Mouse (Mus musculus) adrenal gland, adult 18-20 months (tissue): Measurements from ENCODE around the gene Cdk10. TPM values are rescaled to one million over a fixed set of nuclear protein-coding genes. Genes with fewer than 3 reads are reported as not detected.

Experiments used
- DNase-seq, 2 experiments: peaks; one replicate each; pipeline ENCODE4 v3.0.0; 2021 to 2022; ENCODE audit warnings: low spot score in 2 of 2
- total RNA-seq, 2 experiments: library from RNA; stranded (reverse); gene quantifications; 1 replicate in 1 of 2; 2 replicates in 1 of 2; pipeline ENCODE4 v1.2.3; 2021

Gene Cdk10
- total RNA-seq, 2 experiments from 2014 or later = 49.6 to 62.2 TPM

- no peak for DNase-seq
Observed at GRCm38 (mm10) chr8:123267926-123268656, 43.4 kb downstream of the Cdk10 start.

GRCm38 (mm10) chr8:123271147-123271546, 46.5 kb downstream of the Cdk10 start:
- DNase-seq = no peak

- no peak for DNase-seq
Observed at GRCm38 (mm10) chr8:123271901-123272300, 47.3 kb downstream of the Cdk10 start.

GRCm38 (mm10) chr8:123274447-123274846, 49.8 kb downstream of the Cdk10 start:
- no peak for DNase-seq

GRCm38 (mm10) chr8:123275096-123275495, 50.5 kb downstream of the Cdk10 start:
- DNase-seq = no peak

- DNase-seq = no peak
Observed at GRCm38 (mm10) chr8:123278445-123278844, 53.8 kb downstream of the Cdk10 start.

GRCm38 (mm10) chr8:123279828-123280227, 55.2 kb downstream of the Cdk10 start:
- DNase-seq = no peak

- no peak for DNase-seq
Observed at GRCm38 (mm10) chr8:123280302-123281094, 55.9 kb downstream of the Cdk10 start.

Other genes starting within 250 kb of the Cdk10 start
- gene Ankrd11, start 182.6 kb upstream of the Cdk10 start, total RNA-seq = 10 to 100 TPM; 69.1 to 93.7 TPM
- 10 to 100 TPM; 86.9 to 88.3 TPM for gene Spg7, start 161.9 kb upstream of the Cdk10 start, total RNA-seq
- 100 to 1,000 TPM; 629 to 647 TPM for gene Rpl13, start 122.5 kb upstream of the Cdk10 start, total RNA-seq
- 1 to 10 TPM; 4.7 to 6.6 TPM for gene Cpne7, start 107.5 kb upstream of the Cdk10 start, total RNA-seq
- 10 to 100 TPM in 1 of 2 experiments, 1 to 10 TPM in 1; 9.2 to 12.2 TPM for gene Sult5a1, start 66.5 kb upstream of the Cdk10 start, total RNA-seq
- gene Dpep1, start 38.6 kb upstream of the Cdk10 start, total RNA-seq = 10 to 100 TPM; 45.0 to 48.5 TPM
- 10 to 100 TPM; 79.3 to 86.2 TPM for gene Chmp1a, start 12.1 kb upstream of the Cdk10 start, total RNA-seq
- 1 to 10 TPM; 3.4 to 3.6 TPM for gene Spata33, start 12.0 kb upstream of the Cdk10 start, total RNA-seq
- 10 to 100 TPM; 10.5 to 14.2 TPM for gene Spata2l, start 11.4 kb downstream of the Cdk10 start, total RNA-seq
- 10 to 100 TPM; 21.6 to 23.5 TPM for gene Zfp276, start 29.4 kb downstream of the Cdk10 start, total RNA-seq
- gene Vps9d1, start 29.5 kb downstream of the Cdk10 start, total RNA-seq = 10 to 100 TPM; 20.3 to 24.0 TPM
- 1 to 10 TPM; 1.2 to 4.2 TPM for gene Fanca, start 93.7 kb downstream of the Cdk10 start, total RNA-seq
- 1 to 10 TPM; 1.7 to 3.1 TPM for gene Spire2, start 107.9 kb downstream of the Cdk10 start, total RNA-seq
- 100 to 1,000 TPM; 218 to 255 TPM for gene Tcf25, start 148.9 kb downstream of the Cdk10 start, total RNA-seq
- gene Mc1r, start 182.3 kb downstream of the Cdk10 start, total RNA-seq = not detected
- 1 to 10 TPM; 2.0 to 8.2 TPM for gene Tubb3, start 186.6 kb downstream of the Cdk10 start, total RNA-seq
- gene Def8, start 198.7 kb downstream of the Cdk10 start, total RNA-seq = 10 to 100 TPM; 22.9 to 24.4 TPM